Mouse (Mus musculus) spleen, adult 2 months (tissue): ENCODE data around the gene Cmip. TPM values are rescaled to one million over a fixed set of nuclear protein-coding genes. Genes with fewer than 3 reads are reported as not detected.

Experiments
- DNase-seq, 2 experiments: peaks; one replicate each; pipeline versions ENCODE4 v3.0.0 to v3.0.0-alpha.2; 2012 to 2021; ENCODE audit warnings: low spot score in 2 of 2, low read depth in 1 of 2
- H3K27ac ChIP-seq: fragments of 200-500 bp; 2 replicates; pipeline ENCODE4 v1.5.1; 2012; ENCODE audit warnings: low read length, inconsistent platforms; ENCODE audit not compliant: insufficient read depth
- H3K27me3 ChIP-seq: fragments of 200-500 bp; 2 replicates; pipeline ENCODE4 v1.6.1; 2012; ENCODE audit warnings: mild to moderate bottlenecking, moderate library complexity, low read length, inconsistent platforms; ENCODE audit not compliant: control insufficient read depth, insufficient read depth
- H3K36me3 ChIP-seq: fragments of 200-500 bp; 2 replicates; pipeline ENCODE4 v1.6.1; 2012; ENCODE audit warnings: mild to moderate bottlenecking, low read length, inconsistent platforms; ENCODE audit not compliant: control insufficient read depth, insufficient read depth
- H3K4me1 ChIP-seq: fragments of 200-500 bp; 2 replicates; pipeline ENCODE4 v1.6.1; 2011; ENCODE audit warnings: inconsistent platforms; ENCODE audit not compliant: control insufficient read depth, insufficient read depth, insufficient read length
- H3K4me3 ChIP-seq: fragments of 200-500 bp; 2 replicates; pipeline ENCODE4 v1.5.1; 2011; ENCODE audit warnings: mild to moderate bottlenecking, inconsistent platforms; ENCODE audit not compliant: insufficient read depth, insufficient read length; ENCODE audit errors: extremely low read depth
- CTCF ChIP-seq: fragments of 200-500 bp; IDR thresholded peaks from 2 replicates; pipeline ENCODE4 v1.5.1; 2011; ENCODE audit warnings: mild to moderate bottlenecking, inconsistent platforms; ENCODE audit not compliant: insufficient read depth, insufficient read length, insufficient replicate concordance; ENCODE audit errors: extremely low read depth
- POLR2A ChIP-seq: fragments of 200-500 bp; IDR thresholded peaks from 2 replicates; pipeline ENCODE4 v1.6.1; 2011; ENCODE audit warnings: low read depth, low read length, inconsistent platforms
- WGBS: fragments of 180-500 bp; shearing (Covaris S2); methylation state at CpG from one replicate; pipeline ENCODE4 v1.1.7; 2018; 5-methylcytosine and 5-hydroxymethylcytosine counted together
- polyA plus RNA-seq: library from polyadenylated mRNA; depleted of rRNA; stranded (reverse); fragments of >200 nt; gene quantifications from 2 replicates; pipeline ENCODE4 v1.2.3, GENCODE M21; 2012

The Cmip gene
- polyA plus RNA-seq, 1 experiment: 48.2 TPM

- no peaks in the 10 kb centered on the region for H3K36me3 ChIP-seq
- no peak for TF ChIP-seq POLR2A
- TF ChIP-seq CTCF: no peak
- DNase-seq: no peak
- H3K27ac ChIP-seq: peak overlapping the region; percentile 24; the same call in 1 of the 2 replicates
- no peaks in the 10 kb centered on the region for H3K27me3 ChIP-seq
- peaks cover 42% of the 10 kb centered on the region for H3K4me1 ChIP-seq
- WGBS: 77% methylated on average over 7 of the region's 7 CpGs
- H3K4me3 ChIP-seq: no peak overlapping the region
These were observed 23.6 kb downstream of the Cmip start for GRCm38 (mm10) chr8:117280488-117280887.

GRCm38 (mm10) chr8:117281676-117282075 lies 24.8 kb downstream of the Cmip start:
- Histone ChIP-seq H3K27me3 (no peaks in the 10 kb centered on the region), H3K36me3 (no peaks in the 10 kb centered on the region), H3K4me3 (no peak overlapping the region), H3K4me1 (peaks cover 42% of the 10 kb centered on the region), H3K27ac (peak overlapping the region; percentile 78)
- TF ChIP-seq CTCF (no peak), POLR2A (no peak)
- WGBS: 81% methylated on average over 10 of the region's 10 CpGs
- DNase-seq: no peak

- no peak for TF ChIP-seq POLR2A
- no peak for TF ChIP-seq CTCF
- no peaks in the 10 kb centered on the region for H3K27me3 ChIP-seq
- no peak overlapping the region for H3K4me3 ChIP-seq
- no peaks in the 10 kb centered on the region for H3K36me3 ChIP-seq
- H3K4me1 ChIP-seq: peaks cover 47% of the 10 kb centered on the region
- DNase-seq: no peak
- WGBS: 28% methylated on average over 17 of the region's 17 CpGs
- peak overlapping the region; percentile 78 for H3K27ac ChIP-seq
These were observed 25.5 kb downstream of the Cmip start for GRCm38 (mm10) chr8:117282141-117282950.

- TF ChIP-seq POLR2A (no peak), CTCF (no peak)
- H3K36me3 ChIP-seq: no peaks in the 10 kb centered on the region
- peaks cover 47% of the 10 kb centered on the region for H3K4me1 ChIP-seq
- H3K4me3 ChIP-seq: no peak overlapping the region
- no peak overlapping the region for H3K27ac ChIP-seq
- H3K27me3 ChIP-seq: no peaks in the 10 kb centered on the region
- WGBS: 52% methylated on average over 9 of the region's 9 CpGs
- no peak for DNase-seq
These were observed 28.1 kb downstream of the Cmip start for GRCm38 (mm10) chr8:117284768-117285484.

GRCm38 (mm10) chr8:117287966-117288365 lies 31.1 kb downstream of the Cmip start:
- H3K27me3 ChIP-seq: no peaks in the 10 kb centered on the region
- peak overlapping the region; percentile 40; the same call in 1 of the 2 replicates for H3K27ac ChIP-seq
- DNase-seq: peak in 1 of 2 experiments; percentile 41
- no peak for TF ChIP-seq CTCF
- no peak for TF ChIP-seq POLR2A
- no peaks in the 10 kb centered on the region for H3K36me3 ChIP-seq
- H3K4me1 ChIP-seq: peaks cover 26% of the 10 kb centered on the region
- no peak overlapping the region for H3K4me3 ChIP-seq
- WGBS: 20% methylated on average over 8 of the region's 8 CpGs

- TF ChIP-seq CTCF (no peak), POLR2A (no peak)
- no peak for DNase-seq
- Histone ChIP-seq H3K4me3 (no peak overlapping the region), H3K27ac (no peak overlapping the region), H3K36me3 (no peaks in the 10 kb centered on the region), H3K27me3 (no peaks in the 10 kb centered on the region), H3K4me1 (peaks cover 24% of the 10 kb centered on the region)
- 94% methylated on average over 9 of the region's 9 CpGs for WGBS
These were observed 32.2 kb downstream of the Cmip start for GRCm38 (mm10) chr8:117289016-117289415.
